Mouse (Mus musculus) heart, embryonic 14.5 days (tissue): ENCODE results near the gene Mgll. TPM values are rescaled to one million over a fixed set of nuclear protein-coding genes. Genes with fewer than 3 reads are reported as not detected.
A peak's percentile ranks its signal among the peaks of the same experiment; 100 is the strongest.

ENCODE experiments used
- ATAC-seq: fragments of 200-750 bp; cut with Nextera tagmentation; 2 replicates; pipeline ENCODE4 v1.8.0; 2017; ENCODE audit warnings: low read depth, moderate TSS enrichment; ENCODE audit not compliant: insufficient number of reproducible peaks, insufficient read depth, low FRiP score
- H3K27ac ChIP-seq, 2 experiments: fragments of 200-500 bp in 1 of 2; fragments of 300-500 bp in 1 of 2; sonication (generic) in 1 of 2; replicated peaks in 1 of 2; 2 replicates each; pipeline ENCODE4 v1.5.1; 2012 to 2014; ENCODE audit warnings: low read depth in 2 of 2, low read length in 2 of 2, control low read depth in 1 of 2, mild to moderate bottlenecking in 1 of 2, mixed read lengths in 1 of 2; ENCODE audit not compliant: control insufficient read depth in 1 of 2, insufficient read depth in 1 of 2
- H3K27me3 ChIP-seq: fragments of 300-500 bp; sonication (generic); 2 replicates; pipeline ENCODE4 v1.6.1; 2014; ENCODE audit warnings: mild to moderate bottlenecking, low read length, control low read depth; ENCODE audit not compliant: control insufficient read depth, insufficient read depth
- H3K36me3 ChIP-seq: fragments of 300-500 bp; sonication (generic); 2 replicates; pipeline ENCODE4 v1.6.1; 2014; ENCODE audit warnings: mild to moderate bottlenecking, control low read depth, low read length, mixed read lengths; ENCODE audit not compliant: control insufficient read depth, insufficient read depth
- H3K4me1 ChIP-seq, 2 experiments: fragments of 200-500 bp in 1 of 2; fragments of 300-500 bp in 1 of 2; sonication (generic) in 1 of 2; 2 replicates each; pipeline ENCODE4 v1.6.1; 2012 to 2014; ENCODE audit warnings: low read length in 2 of 2, control low read depth in 1 of 2, mixed read lengths in 1 of 2; ENCODE audit not compliant: control insufficient read depth in 2 of 2, insufficient read depth in 2 of 2
- H3K4me2 ChIP-seq: fragments of 300-500 bp; sonication (generic); 2 replicates; pipeline ENCODE4 v1.6.1; 2014; ENCODE audit warnings: mild to moderate bottlenecking, low read length
- H3K4me3 ChIP-seq, 2 experiments: fragments of 200-500 bp in 1 of 2; fragments of 300-500 bp in 1 of 2; sonication (generic) in 1 of 2; 2 replicates each; pipeline ENCODE4 v1.5.1; 2012 to 2014; ENCODE audit warnings: low read length in 2 of 2, mild to moderate bottlenecking in 2 of 2, control low read depth in 1 of 2, low read depth in 1 of 2, moderate library complexity in 1 of 2; ENCODE audit not compliant: control insufficient read depth in 1 of 2, insufficient read depth in 1 of 2
- H3K9ac ChIP-seq: fragments of 300-500 bp; sonication (generic); 2 replicates; pipeline ENCODE4 v1.6.1; 2014; ENCODE audit warnings: mild to moderate bottlenecking, low read length
- H3K9me3 ChIP-seq: fragments of 300-500 bp; sonication (generic); 2 replicates; pipeline ENCODE4 v1.6.1; 2016; ENCODE audit warnings: low read length, control low read depth; ENCODE audit not compliant: control insufficient read depth
- WGBS: fragments of 180-500 bp; shearing (Covaris S2); extraction: QIAGEN DNeasy Blood & Tissue Kit; methylation state at CpG from one replicate; pipeline ENCODE4 v1.1.7; 2014; 5-methylcytosine and 5-hydroxymethylcytosine counted together
- polyA plus RNA-seq: library from polyadenylated mRNA; unstranded; fragments of >200 nt; fragmentation: Nextera tagmentation; extraction: Ambion mirVana; gene quantifications from 2 replicates; pipeline ENCODE4 v1.2.1, GENCODE M21; 2014

The Mgll gene
- polyA plus RNA-seq, result 25.9 and 28.7 TPM in 2 replicates

DNA sequence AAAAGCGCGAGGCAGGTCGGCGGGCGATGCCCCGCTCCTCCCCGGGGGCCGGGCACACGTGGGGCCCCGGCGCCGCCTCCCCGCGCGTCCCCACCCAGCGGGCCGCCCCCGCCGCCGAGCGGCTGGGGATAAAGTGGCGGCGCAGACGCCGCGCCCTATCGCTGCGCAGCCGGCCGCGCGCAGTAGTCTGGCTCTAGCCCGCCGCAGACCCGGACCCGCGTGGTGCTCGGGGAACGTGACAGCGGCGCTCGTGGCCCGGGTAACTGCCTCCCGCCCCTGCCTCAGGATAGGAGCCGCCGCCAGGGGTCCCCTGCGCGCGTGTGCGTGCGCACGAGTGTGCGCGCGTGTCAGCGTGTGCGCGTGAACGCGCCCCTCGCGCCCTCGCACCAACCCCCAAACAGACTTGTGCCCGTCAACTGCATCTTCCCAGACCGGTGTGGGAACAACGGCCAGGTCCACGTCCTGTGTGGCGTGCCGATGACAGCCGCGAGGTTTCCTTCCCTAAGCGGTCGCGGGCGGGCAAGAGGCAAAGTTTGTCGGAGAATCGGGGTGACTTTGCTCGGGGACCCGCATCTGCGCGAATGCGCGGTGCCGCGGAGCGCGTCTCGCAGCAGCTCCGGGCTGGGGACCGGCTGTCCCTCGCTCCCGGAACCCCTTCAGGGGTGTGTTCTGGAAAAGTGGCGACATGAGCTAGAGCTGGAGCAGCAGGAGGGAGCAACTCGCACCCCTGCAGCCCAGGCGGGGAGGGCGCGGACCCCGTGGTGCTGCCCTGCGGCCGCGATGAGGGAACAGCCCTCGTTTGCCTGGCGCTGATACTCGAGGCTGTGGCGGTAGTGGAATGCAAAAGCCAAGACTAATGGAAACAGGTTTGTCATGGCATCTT, at the start of gene Mgll:
Mgll (plus strand) TSS at position 100 of the 883 bp plus-strand sequence.
- Histone ChIP-seq H3K9ac (peak within 1 kb of the TSS; percentile 80), H3K27ac (no peak within 1 kb of the TSS), H3K4me1 (0 out of 4 replicates have a peak, but pooled peaks cover 0 to 2% of the 10 kb centered on the region in 2 experiments), H3K36me3 (no peaks in the 10 kb centered on the region), H3K27me3 (no peaks in the 10 kb centered on the region), H3K4me3 (peak within 1 kb of the TSS; percentile 75 to 81), H3K4me2 (peak within 1 kb of the TSS; percentile 94), H3K9me3 (no peaks in the 10 kb centered on the region)
- under 1% methylated on average over 102 of the region's 105 CpGs for WGBS
- peak; percentile 80 for ATAC-seq

DNA sequence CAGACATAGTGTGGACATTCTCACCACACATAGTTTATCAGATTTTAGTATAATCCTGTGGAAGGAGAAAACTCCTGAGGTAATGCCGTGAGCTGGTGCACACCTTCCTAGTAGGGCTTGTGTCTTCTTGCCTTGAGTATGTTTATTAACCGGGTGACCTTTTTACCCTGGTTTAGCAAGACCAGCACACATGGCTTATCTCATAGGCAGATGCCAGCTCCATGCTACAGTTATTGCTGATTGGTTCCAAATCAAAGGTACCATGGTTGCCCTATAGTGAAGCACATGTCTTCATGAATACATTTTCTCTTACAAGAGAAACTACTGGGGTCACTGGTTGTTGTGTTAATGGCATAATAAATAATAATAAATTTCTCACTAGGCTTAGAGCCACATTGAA, 48.4 kb upstream of the Mgll start:
- Histone ChIP-seq H3K4me3 (no peak overlapping the region), H3K9me3 (no peaks in the 10 kb centered on the region), H3K9ac (no peak overlapping the region), H3K27me3 (no peaks in the 10 kb centered on the region), H3K4me1 (no peaks in the 10 kb centered on the region), H3K27ac (no peak overlapping the region), H3K36me3 (no peaks in the 10 kb centered on the region), H3K4me2 (no peak overlapping the region)
- WGBS, result 75% methylated on average over 2 of the region's 2 CpGs
- no peak for ATAC-seq

DNA sequence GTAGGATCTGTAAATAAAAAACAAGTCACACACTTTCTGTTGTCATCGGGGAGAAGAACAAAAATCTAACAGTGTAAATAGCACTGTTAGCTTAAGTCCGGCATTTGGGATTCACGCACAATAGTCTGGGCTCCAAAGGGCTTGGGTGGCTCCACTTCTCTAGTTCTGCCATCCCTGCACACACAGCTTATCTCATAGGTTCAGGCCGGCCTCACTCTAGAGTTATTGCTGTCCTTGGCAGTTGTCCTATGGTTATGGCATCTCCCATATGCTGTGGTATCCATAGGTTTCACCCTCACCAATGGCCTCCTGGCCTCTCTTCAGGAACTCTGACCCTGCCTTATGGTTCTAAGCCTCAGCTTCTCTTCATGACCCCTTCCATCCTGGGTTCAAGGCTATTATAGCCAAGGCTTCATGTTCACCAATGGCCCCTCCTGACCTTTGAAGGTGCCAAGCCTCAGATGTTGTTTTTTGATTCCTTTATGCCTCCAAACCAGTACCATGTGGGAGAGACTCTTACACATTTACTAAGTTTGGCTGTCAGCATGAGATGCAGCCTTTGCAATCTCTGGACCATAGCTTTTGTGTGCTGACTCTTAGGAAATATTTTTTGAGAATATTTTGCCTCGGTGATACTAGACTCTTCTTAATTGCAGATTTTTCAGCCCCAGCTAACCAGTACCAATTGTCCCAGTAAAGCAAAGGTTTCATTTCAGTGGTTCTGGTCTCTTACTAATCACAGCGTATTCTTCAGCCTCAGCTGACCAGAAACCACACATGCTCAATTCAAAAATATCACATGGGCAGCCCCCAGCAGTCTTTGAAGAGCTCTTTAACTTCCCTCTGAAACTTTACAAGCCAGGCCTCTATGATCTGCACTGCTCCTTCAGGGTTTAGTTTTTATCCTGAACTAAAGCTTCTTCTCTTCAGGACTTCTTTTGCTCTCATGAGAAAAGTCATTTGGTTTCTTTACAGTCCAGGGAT, 47.2 kb upstream of the Mgll start:
- H3K27ac ChIP-seq, result no peak overlapping the region
- H3K9me3 ChIP-seq, result no peaks in the 10 kb centered on the region
- no peaks in the 10 kb centered on the region for H3K4me1 ChIP-seq
- no peak overlapping the region for H3K9ac ChIP-seq
- H3K27me3 ChIP-seq, result no peaks in the 10 kb centered on the region
- no peak for ATAC-seq
- no peak overlapping the region for H3K4me2 ChIP-seq
- WGBS, result 89% methylated on average over 6 of the region's 6 CpGs
- H3K4me3 ChIP-seq, result no peak overlapping the region
- no peaks in the 10 kb centered on the region for H3K36me3 ChIP-seq

DNA sequence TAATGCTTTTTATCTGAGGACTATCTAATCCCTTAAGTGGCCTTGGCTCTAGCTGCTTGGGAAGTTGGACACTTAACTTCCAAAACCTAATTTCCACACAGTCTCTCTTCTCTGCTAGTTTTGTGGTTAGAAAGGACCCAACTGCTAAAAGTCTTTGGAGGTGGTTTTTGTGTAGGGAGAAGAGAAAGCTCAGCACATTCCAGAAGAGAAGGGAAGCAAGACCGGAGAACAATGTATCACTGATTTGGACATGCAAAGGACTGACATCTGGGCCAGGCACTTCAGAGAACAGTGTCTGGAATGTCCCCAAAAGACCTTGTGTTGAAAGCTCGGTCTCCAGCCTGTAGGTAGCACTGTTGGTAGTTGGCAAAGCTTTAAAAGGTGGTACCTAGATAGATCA, 46.5 kb upstream of the Mgll start:
- H3K4me3 ChIP-seq, result no peak overlapping the region
- H3K4me2 ChIP-seq, result no peak overlapping the region
- no peaks in the 10 kb centered on the region for H3K9me3 ChIP-seq
- WGBS, result 44% methylated on average over 2 of the region's 2 CpGs
- no peak overlapping the region for H3K9ac ChIP-seq
- no peaks in the 10 kb centered on the region for H3K27me3 ChIP-seq
- no peaks in the 10 kb centered on the region for H3K4me1 ChIP-seq
- no peak for ATAC-seq
- H3K27ac ChIP-seq, result no peak overlapping the region
- H3K36me3 ChIP-seq, result no peaks in the 10 kb centered on the region

DNA sequence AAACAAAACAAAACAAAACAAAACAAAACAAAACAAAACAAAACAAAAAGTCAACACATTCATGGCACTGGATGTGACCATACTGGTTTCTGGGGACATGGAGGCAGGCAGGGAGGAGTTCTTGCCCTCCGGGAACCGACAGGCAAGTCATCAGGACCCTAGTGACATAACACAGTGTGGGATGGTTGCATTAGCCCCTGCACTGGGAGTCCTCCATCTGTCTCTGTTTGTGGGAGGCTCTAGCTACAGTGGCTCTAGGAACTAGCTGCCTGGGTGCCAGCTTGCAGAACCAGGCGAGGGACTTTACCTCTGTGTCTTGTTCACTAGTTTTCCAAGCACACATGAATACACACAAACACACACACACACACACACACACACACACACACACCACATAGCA, 43.2 kb upstream of the Mgll start:
- ATAC-seq, result no peak
- no peaks in the 10 kb centered on the region for H3K4me1 ChIP-seq
- no peak overlapping the region for H3K27ac ChIP-seq
- no peak overlapping the region for H3K9ac ChIP-seq
- no peaks in the 10 kb centered on the region for H3K27me3 ChIP-seq
- WGBS, result 84% methylated on average over 3 of the region's 3 CpGs
- no peak overlapping the region for H3K4me3 ChIP-seq
- H3K4me2 ChIP-seq, result no peak overlapping the region
- H3K36me3 ChIP-seq, result no peaks in the 10 kb centered on the region
- H3K9me3 ChIP-seq, result no peaks in the 10 kb centered on the region

DNA sequence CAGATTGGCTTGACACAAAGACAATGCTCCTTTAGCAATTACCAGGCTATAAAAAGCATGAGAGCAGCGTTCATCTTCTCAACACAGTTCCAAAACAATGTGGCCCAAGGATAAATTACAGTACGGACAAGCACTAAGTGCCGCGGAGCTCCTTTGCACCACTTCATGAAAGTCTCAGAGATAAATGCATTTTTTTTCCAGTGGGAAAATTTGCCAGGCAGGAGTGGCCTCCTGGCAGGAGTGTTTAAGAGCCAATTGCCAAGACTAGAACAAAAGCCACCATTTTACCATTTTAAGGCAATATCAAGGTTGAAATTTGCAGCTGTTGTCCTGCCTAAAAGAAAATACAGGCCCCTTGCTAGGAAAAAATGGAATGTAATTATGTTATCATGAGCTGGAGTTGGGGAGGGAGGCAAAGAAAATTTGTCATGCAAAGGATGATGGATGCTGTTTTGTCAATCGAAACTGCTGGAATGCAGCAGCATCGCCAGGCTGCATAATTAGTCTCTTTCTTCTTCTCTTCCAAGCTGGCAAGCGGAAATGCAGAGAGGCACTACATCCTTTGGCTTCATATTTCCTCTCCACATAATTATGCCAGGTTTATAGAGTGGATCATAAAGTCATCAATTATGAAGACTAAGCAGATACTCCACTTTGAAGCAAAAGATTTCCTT, 40.7 kb upstream of the Mgll start:
- H3K4me3 ChIP-seq, result no peak overlapping the region
- H3K4me1 ChIP-seq, result no peaks in the 10 kb centered on the region
- no peak overlapping the region for H3K4me2 ChIP-seq
- no peak overlapping the region for H3K27ac ChIP-seq
- no peak overlapping the region for H3K9ac ChIP-seq
- ATAC-seq, result no peak
- H3K36me3 ChIP-seq, result no peaks in the 10 kb centered on the region
- WGBS, result 60% methylated on average over 7 of the region's 7 CpGs
- no peaks in the 10 kb centered on the region for H3K27me3 ChIP-seq
- H3K9me3 ChIP-seq, result no peaks in the 10 kb centered on the region

DNA sequence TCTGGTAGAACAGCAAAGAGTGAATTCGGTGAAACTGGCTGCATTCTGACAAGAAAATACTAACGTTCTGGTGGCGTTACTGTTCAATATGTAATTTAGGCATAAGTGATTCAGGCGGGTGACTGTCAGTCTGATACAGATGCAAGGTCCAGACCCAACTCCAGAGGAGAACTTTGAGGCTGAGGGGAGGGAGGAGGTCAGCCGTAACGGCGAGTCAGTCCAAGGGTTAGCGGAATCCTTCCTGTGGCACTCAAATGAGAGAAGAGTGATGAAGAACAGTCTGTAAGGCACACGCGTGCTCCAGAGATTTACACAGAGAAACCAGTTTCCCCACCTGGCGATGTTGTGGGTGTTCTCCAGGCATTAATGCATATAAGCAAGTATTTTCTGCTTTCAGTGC, 36.0 kb upstream of the Mgll start:
- Histone ChIP-seq H3K36me3 (no peaks in the 10 kb centered on the region), H3K4me2 (no peak overlapping the region), H3K4me1 (no peaks in the 10 kb centered on the region), H3K9me3 (no peaks in the 10 kb centered on the region), H3K9ac (no peak overlapping the region), H3K4me3 (no peak overlapping the region), H3K27me3 (no peaks in the 10 kb centered on the region), H3K27ac (no peak overlapping the region)
- ATAC-seq, result no peak
- 84% methylated on average over 11 of the region's 11 CpGs for WGBS
